Mouse (Mus musculus) liver (tissue): Measurements from ENCODE around the gene Ptpn11.
"Not testable (repeated sequence)": the region's sequence is repeated elsewhere in the genome, so short reads cannot be mapped to it uniquely, and the experiment has no call there.

Experiments
- DNase-seq: peaks from one replicate; pipeline ENCODE4 v3.0.0-alpha.2; 2020; ENCODE audit warnings: mixed read lengths

Ptpn11 gene

GRCm38 (mm10) chr5:121190836-121191583, at the start of gene Ptpn11:
TSS of gene Ptpn11 (minus strand) at chr5:121191397.
- peak; percentile 90 for DNase-seq

- DNase-seq = peak; percentile 67
These were observed 48.6 kb upstream of the Ptpn11 start for GRCm38 (mm10) chr5:121239846-121240245.

- no peak for DNase-seq
These were observed 47.0 kb upstream of the Ptpn11 start for GRCm38 (mm10) chr5:121238208-121238607.

DNA sequence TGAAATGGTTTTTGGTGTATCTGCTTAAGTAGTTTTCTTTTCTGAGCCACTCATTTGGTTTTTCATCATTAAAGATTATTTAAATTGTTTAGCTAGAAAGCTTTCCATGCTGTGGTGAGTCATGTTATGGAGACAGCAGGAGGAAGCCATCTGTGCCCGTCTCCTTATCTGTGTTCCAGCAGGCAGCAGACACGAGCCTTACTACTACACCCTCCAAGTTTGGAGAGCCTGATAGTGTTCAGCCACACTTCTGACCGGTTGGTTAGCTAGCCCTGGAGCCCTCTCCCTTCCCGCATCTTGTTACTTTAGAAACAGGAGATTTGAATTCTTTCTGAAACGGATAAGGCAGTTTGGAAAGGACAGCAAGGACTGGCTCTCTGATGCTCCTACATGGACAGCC, 45.0 kb upstream of the Ptpn11 start:
- peak; percentile 88 for DNase-seq

DNA sequence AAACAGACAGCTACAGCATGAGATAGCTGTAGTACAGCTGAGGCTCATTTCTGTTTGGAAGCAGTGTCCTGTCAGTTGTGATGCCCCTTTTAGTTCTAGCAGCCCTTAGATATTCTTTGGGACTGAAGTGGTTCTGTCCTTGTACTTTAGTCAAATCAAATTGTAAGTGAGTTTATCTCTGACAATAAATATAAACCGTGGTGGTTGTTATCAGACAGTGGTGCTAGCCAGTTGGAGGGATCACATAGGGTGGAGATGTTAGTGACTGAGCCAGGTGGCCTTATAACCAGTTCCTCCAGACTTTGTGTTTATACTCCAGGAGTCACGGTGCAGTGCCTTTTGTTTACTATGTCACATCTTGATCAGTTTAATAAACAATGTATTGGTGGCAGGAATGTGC, 42.5 kb upstream of the Ptpn11 start:
- peak; percentile 61 for DNase-seq

- no peak for DNase-seq
These were observed 41.6 kb upstream of the Ptpn11 start for GRCm38 (mm10) chr5:121232789-121233188.

GRCm38 (mm10) chr5:121230811-121231210, 39.6 kb upstream of the Ptpn11 start:
- peak; percentile 70 for DNase-seq

DNA sequence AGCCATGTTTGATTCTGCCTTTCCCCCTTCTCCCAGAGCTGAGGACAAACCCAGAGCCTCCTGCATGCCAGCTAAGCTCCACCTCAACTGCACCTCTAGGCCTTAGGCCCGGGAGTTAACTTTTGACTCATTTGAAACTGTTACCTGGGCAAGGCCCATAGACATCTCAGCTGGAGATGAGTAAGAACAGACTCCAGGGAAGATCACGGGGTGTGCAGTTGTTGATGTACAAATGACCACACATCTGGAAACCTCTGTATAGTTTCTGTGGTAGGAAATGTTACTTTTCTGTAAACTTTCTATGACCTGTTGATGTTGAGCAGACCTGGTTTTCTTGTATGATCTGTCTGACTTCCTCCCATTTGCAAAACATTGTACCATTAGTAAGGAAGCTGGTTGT, 38.0 kb upstream of the Ptpn11 start:
- DNase-seq = no peak

- DNase-seq = not testable (repeated sequence)
These were observed 36.1 kb upstream of the Ptpn11 start for GRCm38 (mm10) chr5:121227330-121227729.

GRCm38 (mm10) chr5:121226845-121227244, 35.6 kb upstream of the Ptpn11 start:
- DNase-seq = no peak

GRCm38 (mm10) chr5:121226406-121226805, 35.2 kb upstream of the Ptpn11 start:
- no peak for DNase-seq

GRCm38 (mm10) chr5:121225854-121226253, 34.7 kb upstream of the Ptpn11 start:
- DNase-seq = no peak

DNA sequence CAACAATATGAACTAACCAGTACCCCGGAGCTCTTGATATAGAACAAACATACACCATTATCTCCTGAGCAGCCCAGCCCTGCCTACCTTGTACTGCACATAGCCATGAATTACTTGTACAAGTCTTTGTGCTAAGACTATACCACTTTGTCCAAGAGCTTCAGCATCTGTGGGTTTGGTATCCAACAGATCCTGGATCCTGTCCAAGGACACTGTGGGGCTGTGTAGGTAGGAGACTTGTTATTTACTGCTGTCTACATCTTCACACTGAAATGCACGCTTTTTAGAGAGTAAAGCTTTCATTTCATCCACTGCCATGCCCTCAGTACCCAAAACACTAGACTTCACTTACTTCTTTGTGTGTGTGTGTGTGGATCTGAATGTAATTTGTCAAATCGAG, 33.7 kb upstream of the Ptpn11 start:
- no peak for DNase-seq

GRCm38 (mm10) chr5:121224020-121224419, 32.8 kb upstream of the Ptpn11 start:
- DNase-seq = not testable (repeated sequence)

DNA sequence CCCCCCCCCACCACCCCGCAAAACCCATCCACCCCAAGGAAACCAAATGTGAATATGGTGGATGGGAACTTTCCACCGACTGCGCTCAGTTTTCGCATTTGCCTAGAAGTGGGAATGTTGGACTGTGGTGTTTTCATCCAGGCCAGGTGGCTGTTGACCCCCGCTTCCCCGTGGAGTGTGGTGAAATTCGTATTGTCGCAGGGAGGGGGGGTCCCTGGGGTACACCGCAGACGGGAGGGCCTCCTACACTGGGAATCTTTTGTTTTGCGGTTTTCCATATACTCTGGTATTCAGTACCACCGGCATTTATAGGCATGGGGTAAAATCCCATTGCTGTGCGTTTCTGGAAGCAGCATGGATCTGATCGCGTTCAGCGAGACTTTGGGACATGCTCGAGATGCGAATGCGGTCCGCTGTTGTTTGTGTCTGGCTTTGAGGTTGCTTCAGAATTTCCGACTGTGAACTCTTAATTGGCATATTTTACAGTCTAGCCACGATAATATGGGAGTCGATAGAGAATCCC, 30.2 kb upstream of the Ptpn11 start:
- no peak for DNase-seq

- peak; percentile 80 for DNase-seq
These were observed 29.6 kb upstream of the Ptpn11 start for GRCm38 (mm10) chr5:121220732-121221301.

DNA sequence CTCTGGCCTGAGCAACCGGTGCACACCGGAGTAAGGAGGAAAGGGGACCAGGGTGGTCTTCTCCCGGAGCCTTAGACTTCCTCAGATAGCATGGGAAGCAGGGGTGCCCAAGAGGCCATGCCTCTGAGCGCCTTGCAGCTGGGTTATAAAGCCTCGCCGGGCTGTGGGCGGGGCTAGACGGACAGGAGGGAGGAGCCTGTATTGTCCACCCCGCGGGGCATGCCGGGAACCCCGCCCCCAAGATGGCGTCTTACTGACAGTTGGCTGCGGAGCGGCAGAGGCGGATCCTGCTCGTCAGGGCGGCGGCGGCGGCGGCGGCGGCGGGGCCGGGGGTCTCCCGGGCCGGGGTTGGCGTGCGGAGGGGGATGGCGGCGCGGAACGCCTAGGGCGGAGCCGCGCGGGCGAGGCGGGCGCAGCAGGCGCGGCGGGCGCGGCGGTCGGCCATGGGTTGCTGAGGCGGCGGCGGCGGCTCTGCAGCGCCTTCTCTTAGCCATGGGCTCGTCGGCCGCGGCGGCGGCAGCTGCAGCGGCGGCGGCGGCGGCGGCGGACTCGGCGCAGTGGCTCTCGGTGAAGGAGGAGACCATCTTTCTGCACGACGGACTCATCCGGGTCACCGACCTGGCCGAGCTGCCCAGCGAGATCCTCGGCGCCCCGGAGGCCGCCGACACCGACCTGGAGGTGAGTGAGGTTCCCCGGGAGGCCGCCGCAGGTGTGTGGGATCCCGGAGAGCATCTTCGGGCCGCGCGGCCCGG, 29.0 kb upstream of the Ptpn11 start, which contains the start of gene Hectd4:
Hectd4 (plus strand) TSS at position 240 of the 752 bp plus-strand sequence.
- DNase-seq = peak; percentile 100

- no peak for DNase-seq
These were observed 28.0 kb upstream of the Ptpn11 start for GRCm38 (mm10) chr5:121219190-121219589.

- DNase-seq = no peak
These were observed 26.1 kb upstream of the Ptpn11 start for GRCm38 (mm10) chr5:121217313-121217634.

- DNase-seq = not testable (repeated sequence)
These were observed 25.6 kb upstream of the Ptpn11 start for GRCm38 (mm10) chr5:121216584-121217312.

DNA sequence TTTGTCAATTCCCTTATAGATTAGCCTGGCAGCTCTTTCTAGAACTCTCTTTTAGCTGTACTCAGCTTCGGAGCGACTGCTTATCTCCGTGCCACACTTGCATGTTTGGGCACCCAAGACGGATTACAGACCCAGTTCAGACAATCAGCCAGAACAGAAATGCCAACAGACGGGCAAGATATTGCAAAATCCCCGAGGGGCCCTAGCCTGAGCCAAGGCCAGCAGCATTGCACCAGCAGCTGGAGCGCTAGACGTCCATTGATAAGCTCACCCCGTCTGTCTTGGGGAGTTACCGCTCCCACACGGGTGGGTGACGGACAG, 24.9 kb upstream of the Ptpn11 start:
- DNase-seq = peak; percentile 92

GRCm38 (mm10) chr5:121215380-121216125, 24.4 kb upstream of the Ptpn11 start:
- peak; percentile 86 for DNase-seq
